Mouse (Mus musculus) spleen, postnatal 14 days (tissue): ENCODE results near the gene Rpusd1.

Experiments
- DNase-seq, 2 experiments: peaks; one replicate each; pipeline ENCODE4 v3.0.0; 2021 to 2022; ENCODE audit warnings: low spot score in 2 of 2

Gene Rpusd1

DNA sequence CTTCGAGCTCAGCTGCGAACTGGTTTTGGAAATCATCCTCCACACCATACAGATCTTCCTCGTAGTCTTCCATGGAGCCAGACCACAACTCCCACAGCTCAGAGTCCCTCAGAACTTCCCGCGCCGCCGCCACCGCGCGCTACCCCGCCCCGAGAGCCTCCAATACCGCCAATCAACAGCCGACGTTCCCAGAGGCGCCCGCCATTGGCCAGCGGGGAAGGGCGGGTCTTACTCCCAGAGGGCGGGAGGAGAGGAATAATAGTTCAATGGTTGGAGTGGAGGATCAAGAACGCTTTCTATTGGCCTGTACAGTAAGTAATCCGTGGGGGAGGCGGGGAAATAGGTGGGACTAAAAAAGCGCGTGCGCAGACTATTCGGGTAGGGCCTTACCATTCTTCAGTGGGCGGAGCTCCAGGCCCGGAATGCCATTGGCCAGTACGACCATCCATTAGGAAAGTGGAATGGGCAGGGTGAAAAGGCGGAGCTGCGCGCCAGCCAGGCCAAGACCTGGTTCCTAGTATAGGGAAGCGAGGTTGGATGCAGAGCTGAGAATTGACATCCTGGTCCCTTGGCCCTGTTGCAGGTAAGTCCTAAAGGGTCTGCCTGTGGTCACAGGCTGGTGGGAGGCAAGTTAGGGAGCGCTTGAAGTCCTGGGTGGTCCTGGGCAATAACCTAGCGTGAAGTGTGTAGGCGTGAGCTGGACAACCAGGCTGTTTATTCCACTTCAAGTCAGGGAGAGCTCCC lies at the start of gene Rpusd1, which contains the start of gene Chtf18:
Rpusd1 (plus strand) TSS at position 406 of the 744 bp plus-strand sequence.
Chtf18 (minus strand) TSS at position 155 of the 744 bp plus-strand sequence.
- peak; percentile 94 to 95 for DNase-seq

DNA sequence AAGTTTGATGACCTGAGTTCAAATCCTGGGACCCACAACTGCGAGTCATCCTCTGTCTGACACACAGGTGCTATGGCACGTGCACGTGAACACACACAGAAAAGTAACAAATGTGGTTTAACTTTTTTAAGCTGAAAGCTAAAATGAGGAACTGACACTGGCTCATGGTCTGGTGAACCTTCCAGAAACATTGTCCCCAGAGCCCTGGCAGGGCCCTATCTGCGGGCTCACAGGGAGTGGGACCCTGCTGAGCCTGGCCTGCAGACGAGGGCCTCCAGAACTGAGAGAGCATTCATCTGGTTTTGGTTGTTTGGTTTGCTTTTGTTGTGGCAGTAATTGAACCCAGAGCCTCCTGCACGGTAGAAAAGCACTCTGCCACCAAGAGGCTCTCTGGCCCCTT lies 49.5 kb upstream of the Rpusd1 start:
- no peak for DNase-seq

DNA sequence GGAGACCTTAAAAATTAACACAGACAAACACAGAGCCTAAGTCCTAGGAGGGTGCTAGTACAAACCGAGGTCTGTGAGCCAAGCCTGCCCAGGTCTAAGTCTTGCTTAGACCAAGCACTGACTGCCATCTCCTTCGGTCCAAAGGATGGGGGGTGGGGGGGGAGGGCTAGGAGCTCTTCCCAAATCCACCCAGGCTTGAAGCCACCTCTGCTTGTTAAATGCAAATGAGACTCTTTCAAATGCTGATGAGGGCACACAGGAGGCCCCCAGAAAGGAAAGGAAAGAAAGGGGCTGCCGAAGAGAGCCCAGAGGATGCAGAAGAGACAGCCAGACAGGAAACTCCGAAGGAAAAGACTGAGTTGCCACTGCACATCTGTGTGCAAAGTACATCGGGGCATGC lies 47.7 kb upstream of the Rpusd1 start:
- no peak for DNase-seq

DNA sequence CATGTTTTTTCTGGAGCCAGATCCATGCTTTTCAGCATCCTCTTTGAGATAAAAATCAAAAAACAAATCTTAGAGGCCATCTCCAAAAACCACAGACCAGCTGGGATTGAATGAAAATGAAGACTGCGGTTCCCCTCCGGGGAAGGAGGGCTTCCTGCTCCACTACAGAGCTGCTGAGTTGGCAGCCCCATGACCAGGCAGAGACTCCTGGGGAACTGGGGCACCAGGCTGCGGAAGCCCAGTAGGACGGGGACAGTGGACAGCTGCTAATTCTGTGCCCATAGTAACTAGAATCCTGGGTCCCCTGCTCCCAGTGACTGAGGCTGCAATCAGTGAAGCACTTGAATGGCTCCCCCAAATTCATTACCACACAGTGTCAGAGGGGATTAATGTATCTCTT lies 45.8 kb upstream of the Rpusd1 start:
- DNase-seq: no peak

DNA sequence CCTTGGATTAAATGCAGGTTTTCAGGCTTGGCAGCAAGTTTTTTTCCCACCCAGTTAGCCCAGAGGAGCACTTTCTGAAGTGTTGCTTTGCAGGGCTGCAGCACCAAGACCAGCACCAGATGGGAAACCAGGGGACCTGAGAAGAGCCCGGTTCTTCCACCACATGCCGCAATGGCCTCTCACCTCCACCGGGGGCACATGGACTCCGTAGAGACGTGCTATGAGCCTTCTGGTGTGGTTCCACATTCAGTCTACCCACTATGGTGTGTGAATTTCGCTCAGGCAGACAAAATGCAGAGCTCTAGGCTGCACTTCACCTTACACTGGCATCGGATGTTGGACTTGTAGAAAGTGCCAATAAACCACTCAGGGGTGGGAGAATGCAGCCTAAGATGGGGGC lies 41.1 kb upstream of the Rpusd1 start:
- DNase-seq: peak in 1 of 2 experiments; percentile 7

DNA sequence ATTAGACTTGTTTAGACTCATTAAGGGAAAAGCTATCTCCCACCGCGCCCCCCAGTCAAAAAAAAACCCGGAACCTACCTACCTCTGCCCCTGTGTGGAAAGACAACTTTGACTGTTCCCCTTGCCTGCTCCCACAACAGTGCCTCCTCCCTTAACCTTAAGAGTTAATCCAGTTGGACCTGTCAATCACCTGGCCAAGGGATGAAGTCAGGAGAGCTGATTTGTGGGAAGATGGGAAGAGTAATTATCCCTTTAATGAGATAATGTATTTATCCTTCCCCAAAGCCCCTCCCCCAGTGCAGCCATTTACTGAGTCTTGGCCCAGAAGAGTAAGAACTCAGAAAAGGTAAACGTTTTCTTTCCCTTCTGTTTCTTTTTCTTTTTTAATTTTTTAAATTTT lies 38.5 kb upstream of the Rpusd1 start:
- DNase-seq: no peak

DNA sequence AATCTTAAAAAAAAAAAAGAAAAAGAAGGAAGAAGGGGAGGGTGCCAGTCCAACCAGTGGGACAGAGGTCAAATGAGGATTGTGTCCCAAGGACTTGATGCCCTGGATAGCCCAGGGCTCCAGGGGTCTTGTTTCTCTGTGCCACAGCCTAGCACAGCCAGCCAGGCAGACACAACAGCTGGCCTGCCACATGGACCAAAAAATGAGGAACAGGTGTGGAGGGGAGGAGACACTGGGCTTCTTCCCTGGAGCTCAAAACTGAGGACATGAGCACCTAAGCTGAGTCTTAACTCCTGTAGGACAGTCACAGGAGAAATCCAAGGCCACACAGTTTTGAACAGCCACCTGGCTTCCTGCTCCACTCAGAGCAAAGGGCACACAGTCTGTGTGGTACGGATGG lies 31.2 kb upstream of the Rpusd1 start:
- DNase-seq: no peak

DNA sequence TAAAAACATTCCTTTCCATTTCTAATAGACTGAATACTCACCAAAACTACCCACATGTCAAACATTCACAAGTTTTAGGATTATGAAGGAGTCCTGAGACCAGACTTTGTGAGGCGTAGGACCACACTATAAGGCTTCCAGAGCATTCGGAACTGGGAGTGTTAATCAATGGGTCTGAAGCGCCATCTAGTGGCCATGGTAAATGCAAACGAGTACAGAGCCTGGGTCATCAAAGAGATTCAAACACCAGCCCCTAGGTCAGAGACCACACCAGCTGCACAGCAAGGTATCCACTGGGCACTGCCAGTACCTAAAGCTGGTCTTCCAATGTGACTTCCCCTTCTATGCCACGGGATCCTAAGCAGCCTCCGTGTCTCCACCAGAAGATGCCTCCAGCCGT lies 29.0 kb upstream of the Rpusd1 start:
- DNase-seq: peak in 1 of 2 experiments; percentile 65

DNA sequence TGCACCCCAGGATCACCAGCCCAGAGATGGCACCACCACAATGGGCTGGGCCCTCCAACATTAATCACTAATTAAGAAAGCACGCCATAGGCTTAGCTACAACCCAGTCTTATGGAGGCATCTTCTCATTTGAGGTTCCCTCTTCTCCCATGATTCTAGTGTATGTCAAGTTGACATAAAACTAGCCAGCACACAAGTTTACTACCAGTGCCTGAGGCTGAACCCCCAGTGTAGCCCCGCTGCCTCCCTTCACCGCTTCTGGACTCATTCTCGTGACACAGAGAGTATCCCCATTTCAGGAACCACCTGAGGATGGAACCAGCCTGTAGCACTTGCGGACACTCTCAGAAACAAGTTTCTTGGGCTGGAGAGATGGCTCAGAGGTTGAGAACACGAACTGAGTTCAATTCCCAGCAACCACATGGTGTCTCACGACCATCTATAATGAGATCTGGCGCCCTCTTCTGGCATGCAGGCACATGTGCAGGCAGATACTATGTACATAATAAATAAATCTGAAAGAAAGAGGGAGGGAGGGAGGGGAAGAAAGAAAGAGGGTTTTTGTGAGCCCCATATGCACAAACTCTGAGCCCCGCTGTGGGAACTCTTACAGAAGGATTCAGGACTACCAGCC lies 26.5 kb upstream of the Rpusd1 start:
- DNase-seq: no peak

DNA sequence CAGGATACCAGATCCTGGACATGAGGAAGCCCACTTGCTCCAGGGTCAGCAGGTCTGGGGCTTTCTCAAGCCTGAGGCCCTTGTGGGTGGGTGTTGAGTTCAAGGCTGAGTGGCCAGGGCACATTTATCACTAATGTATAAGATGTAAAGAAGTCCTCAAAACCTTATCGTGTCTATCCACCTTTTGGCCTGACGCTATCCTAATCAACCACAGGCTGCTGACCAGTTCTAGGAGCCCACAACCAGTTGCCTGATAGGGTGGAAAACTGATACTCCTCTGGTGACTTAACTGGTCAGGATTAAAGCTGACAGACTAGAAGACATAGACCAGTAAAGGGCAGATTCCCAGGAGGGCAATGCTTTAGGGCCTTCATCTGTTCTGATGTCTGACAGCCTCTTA lies 17.5 kb upstream of the Rpusd1 start:
- DNase-seq: no peak

DNA sequence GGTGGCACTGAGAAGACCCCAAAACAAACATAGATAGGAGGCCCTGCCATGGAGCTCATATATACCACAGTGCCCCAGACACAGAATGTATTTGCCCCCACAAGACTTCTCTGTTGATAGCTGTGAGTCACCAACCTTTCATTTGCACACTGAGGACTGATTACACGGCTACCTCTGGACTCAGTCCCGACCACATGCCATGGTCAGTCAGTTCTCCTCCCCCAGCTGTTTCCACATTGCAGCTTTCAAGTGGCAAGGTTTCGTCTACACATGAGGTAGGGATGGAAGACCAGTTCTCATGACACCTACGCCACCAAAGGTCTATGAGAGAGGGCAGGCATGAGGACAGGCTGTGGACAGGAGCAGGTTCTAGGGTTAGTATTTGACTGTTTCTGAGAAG lies 16.3 kb upstream of the Rpusd1 start:
- DNase-seq: no peak

DNA sequence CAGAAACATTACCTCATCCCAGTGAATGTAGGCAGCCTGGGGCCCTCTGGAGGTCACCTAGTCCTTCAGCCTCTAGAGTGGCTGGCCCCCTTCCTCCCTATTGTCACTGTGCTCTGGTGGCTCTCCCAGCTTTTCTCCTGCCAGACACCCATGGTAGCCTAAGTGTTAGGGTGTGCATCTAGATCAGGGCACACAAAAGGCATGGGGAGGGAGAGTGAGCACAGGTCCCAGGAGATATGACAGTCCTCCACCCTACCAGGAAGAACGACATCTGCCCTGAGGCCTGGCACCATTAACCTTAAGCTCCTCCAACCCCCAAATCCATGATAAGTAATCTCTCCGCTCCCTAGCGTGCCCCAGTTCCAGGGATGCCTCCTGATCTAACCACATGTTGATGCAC lies 11.8 kb upstream of the Rpusd1 start:
- DNase-seq: no peak

DNA sequence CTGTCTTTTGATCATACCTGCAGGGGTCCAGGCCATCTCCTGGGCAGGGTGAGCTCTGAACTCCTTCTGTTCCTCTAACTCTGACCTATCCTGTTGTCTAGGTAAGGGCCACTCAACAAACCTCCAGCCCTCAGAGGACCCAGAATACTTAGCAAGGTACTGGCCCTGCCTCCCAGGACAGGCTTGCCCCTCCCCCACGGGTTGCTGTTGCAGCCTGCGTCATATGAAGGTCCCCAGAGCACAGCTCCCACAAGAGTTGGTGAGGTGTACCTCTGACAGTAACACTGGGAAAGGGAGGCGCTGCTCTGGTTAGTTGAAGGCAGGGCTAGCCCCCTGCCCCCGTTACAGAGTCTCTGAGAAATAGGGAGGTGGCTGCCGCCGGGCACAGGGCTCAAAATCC lies 11.3 kb upstream of the Rpusd1 start:
- no peak for DNase-seq

DNA sequence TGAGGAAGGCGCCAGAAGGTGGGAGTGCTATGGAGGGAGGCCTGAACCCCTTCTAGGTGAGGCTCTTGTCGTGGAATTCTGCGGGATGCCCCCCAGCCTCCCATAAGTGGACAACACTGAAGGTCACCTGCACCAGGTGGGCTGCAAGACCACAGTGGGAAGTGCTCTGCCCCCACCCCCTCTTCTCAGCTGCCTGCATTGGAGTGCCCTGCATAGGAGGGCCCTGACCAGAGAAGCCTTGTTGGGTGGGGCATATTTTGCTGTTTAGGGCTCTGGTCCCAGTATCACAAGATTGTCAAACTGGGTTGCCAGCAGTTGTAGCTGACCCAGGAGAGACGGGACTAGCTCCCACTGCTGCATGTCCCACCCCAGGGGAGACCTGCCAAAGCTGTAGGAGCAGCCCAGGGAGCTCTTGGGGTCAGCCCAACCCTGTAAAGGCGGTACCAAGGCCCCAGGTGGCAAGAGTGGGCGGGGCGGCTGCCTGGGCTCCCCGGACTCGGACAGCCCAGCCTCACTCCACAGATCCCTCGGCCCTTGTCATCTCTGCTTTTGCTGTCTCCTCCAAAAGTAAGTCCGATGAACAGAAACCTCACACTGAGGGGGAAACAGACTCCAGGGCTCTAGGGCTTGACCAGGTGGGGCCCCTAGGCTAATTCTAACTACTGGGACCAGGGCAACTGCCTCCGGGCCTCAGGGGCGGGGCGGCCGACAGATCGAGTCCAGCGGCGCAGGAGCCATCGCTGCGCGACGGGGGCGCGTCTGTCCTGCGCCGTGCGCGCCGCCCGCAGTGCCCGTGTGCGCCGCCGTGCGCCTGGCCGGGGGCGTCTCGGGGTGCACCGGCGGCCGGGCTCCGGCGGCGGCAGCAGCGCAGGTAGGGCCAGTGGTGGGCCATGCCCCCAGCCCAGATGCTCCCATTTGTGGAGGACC lies 10.5 kb upstream of the Rpusd1 start, which contains the start of gene Gng13:
Gng13 (plus strand) TSS at position 461 of the 927 bp plus-strand sequence.
- no peak for DNase-seq

DNA sequence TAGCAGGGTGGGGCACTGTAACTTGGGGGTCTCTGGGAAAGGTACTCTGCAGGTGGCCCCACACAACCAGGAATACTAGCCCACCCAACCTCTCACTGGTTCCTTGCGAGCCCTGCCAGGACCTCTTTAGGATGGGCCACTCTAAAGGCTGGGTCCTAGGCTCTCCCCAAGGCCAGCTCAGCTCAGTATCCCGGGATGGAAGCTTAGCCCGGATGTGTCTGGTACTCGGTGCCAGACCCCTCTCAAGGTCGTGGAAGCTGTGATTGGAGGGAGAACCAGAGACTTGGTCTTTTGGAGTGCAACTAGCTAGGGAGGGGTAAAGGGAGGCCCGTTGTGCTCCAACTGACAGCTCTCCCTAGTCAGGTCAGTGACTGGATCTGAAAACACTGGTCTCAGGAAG lies 9.8 kb upstream of the Rpusd1 start:
- DNase-seq: no peak

DNA sequence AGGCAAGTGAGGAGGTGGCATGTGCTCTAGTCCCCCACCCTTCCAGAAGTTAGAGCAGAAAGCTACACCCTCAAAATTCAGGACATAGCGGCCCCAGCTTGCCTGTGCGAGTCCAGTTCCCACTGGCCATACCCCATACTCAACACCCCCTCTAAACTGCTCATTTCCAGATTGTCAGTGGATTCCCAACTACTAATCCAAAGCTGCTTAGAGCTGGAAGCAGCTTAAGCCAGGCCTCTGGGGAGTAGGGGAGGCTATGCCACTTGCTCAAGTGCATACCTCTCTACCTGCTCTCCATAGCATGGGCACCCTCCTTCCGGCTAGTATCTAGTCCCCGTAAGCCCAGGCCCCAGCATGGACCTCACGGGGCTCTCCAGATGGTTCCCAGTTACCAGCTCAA lies 6.0 kb upstream of the Rpusd1 start:
- DNase-seq: no peak

DNA sequence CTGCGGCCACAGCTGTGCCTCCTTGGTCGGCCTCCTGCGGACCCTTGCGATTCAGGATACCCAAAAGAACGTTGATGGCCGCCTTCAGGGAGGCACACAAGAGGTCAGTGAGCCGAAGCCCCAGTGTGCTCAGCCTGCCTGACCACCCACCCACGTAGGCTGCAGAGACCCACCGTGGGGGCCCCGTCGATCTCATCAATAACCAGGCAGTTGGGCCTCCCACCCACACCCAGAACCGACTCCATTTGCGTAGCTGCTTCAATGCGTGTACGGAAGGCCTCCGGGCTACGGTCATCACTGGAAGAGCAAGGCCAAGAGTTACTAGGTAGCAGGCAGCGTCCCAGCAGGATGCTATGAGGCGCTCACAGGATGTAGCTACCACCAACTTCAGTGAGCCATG lies 4.0 kb upstream of the Rpusd1 start:
- no peak for DNase-seq

DNA sequence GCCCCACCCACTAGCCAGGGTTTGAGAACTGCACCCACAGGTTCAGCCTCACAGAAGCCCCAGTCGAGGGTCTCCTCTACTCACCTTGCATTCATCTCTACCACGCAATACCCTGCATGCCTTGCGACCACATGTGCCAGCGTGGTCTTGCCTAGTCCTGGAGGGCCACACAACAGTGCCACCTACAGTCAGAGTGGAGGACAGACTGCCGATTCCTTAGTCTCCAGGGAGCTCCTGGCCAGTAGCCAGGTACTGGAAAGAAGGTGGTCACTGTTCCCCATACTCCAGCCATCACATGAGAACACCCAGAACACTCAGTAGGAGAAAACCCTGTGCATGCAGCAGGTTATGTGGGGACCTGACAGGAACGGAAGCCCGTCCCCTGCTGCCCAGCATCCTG lies 3.6 kb upstream of the Rpusd1 start:
- no peak for DNase-seq

DNA sequence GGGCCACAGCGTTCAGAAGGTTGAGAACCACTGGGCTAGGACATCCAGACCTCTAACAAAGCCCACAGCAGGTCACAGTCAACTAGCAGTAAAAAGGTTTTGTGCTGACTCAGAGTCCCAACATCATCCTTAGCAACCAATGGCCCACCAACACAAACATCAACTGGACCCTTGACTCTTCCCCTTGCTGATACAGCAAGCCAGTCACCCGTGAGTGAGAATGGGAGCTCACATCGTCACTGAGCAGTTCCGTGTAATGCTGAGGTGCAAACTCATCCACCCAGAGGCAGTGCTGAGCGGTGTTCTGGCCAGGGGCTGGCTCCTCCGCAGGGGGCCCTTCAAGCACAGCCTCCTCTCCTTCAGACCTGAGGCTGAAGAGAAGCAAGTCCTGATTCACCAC lies 2.2 kb upstream of the Rpusd1 start:
- no peak for DNase-seq

DNA sequence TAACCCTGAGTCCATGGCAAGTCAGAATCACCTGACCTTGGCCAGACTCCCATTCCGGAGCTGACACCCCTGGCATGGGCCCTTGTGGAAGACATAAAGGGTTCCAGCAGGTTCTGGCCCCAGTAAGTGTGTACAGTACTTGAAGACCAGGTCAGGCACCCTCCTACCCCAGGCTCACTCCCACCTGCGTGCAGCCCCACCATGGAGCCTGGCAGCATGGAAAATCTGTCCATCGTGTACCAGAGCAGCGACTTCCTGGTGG lies 470 bp downstream of the Rpusd1 start:
- no peak for DNase-seq

DNA sequence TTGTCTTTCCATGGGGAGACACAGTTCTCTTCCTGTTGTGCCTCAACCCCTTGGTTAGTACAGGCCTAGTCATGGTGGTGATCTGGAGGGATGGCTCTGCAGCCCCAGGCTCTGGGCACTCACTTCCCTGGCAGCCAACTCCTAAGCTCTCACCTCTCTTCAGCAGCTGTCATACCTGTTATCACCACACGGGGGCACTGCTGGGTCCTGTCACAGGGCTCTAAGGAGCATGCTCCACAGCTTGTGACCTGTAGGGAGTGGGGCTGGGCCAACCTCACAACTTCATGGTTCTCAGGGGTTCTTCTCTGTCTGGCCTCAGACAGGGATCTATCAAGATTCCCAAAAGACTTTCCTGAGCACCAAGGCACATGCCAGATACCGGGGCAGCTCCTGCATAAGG lies 4.6 kb downstream of the Rpusd1 start:
- peak; percentile 60 to 81 for DNase-seq

DNA sequence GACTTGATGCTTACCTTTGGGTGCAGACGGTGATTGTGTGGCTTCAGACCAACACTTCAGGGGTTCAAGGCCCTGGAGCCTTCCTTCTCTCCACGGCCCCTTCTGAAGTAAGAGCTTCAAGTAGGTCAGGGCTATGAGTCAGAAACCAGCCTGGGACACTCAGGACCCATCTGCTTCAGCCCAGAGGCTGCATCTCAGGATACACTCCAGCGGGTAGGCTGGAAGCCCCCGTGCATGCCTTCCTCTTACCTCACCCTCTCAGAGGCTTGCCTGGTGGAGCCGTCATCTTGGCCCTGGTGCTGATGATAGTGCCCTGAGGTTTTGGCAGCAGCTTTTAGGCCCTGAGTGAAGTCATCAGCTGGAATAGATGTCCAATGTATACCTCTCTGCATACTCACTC lies 7.8 kb downstream of the Rpusd1 start:
- no peak for DNase-seq

DNA sequence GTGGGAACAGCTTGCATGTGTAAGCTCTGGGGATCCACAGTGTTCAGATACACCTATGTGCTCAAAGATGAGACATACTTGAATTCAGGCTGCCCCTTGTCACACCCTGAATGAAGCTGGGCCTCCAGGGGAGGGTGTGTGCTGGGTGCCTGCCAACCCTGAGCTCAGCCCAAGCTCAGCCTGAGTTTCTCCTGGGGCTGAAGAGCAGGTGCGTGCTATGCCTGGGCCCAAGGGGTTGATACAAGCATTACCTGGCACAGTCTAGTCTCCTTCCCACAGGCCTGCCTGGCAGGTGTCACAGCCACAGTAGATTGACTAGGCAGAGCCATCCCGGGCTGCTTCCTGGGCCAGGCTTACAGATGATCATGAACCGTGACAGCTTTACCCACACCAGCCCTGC lies 8.3 kb downstream of the Rpusd1 start, which contains the start of gene Mslnl:
Mslnl (plus strand) TSS at position 298 of the 400 bp plus-strand sequence.
- DNase-seq: no peak
